In genomic region chr12:111434164-111434744, GRCm38 (mm10) we compare ENCODE assay signal across 9 mouse cellular contexts. TPM values are rescaled to one million over a fixed set of nuclear protein-coding genes. Genes with fewer than 3 reads are reported as not detected.
DNase-seq lines count a peak whose midpoint lies in the region; ATAC-seq and TF ChIP-seq lines count a peak whose summit lies in the region.
"Had no signal": no experiment of that assay in that cellular context is flagged by ENCODE, and none has a peak within 500 bp of the region (broad histone marks: within the 10 kb centered on the region; RNA-seq: fewer than 3 reads in every experiment).

No protein-coding gene starts in this region.

- DNase-seq in lung, postnatal 4 days: no peak
- peak; percentile 81 for DNase-seq in hindbrain, postnatal 0 days (ENCODE audit: low spot score)
- DNase-seq in midbrain, postnatal 0 days (ENCODE audit: low spot score): peak; percentile 87
- DNase-seq in left cerebral cortex, adult 8-10 months (ENCODE audit: low spot score in 2 of 2): no peak
- no peak for DNase-seq in gastrocnemius, postnatal 36 days

- WGBS in lung, embryonic 15.5 days: 35% methylated on average over 6 of the region's 7 CpGs
- 21% methylated on average over 6 of the region's 7 CpGs for WGBS in hindbrain, postnatal 0 days
- WGBS in midbrain, postnatal 0 days: 18% methylated on average over 6 of the region's 7 CpGs

- H3K36me3 ChIP-seq in lung, embryonic 15.5 days: no peaks in the 10 kb centered on the region
- H3K36me3 ChIP-seq in hindbrain, postnatal 0 days (ENCODE audit: insufficient read depth, low read length): no peaks in the 10 kb centered on the region
- H3K36me3 ChIP-seq in midbrain, postnatal 0 days (ENCODE audit: insufficient read depth, low read length): no peaks in the 10 kb centered on the region

- no peaks in the 10 kb centered on the region for H3K9me3 ChIP-seq in lung, embryonic 15.5 days
- no peaks in the 10 kb centered on the region for H3K9me3 ChIP-seq in hindbrain, postnatal 0 days (ENCODE audit: low read length)
- no peaks in the 10 kb centered on the region for H3K9me3 ChIP-seq in midbrain, postnatal 0 days (ENCODE audit: low read length)

- no peak for TF ChIP-seq CTCF in embryonic fibroblast, embryonic 13.5 days (IDR thresholded peaks at IDR 0.05; ENCODE audit: borderline replicate concordance, insufficient read depth, low read length)
- no peak for TF ChIP-seq CTCF in hindbrain, postnatal 0 days (IDR thresholded peaks at IDR 0.05; ENCODE audit: low read depth)
- no peak for TF ChIP-seq CTCF in midbrain, postnatal 0 days (IDR thresholded peaks at IDR 0.05)

- H3K27me3 ChIP-seq in lung, embryonic 15.5 days: peaks cover 28% of the 10 kb centered on the region
- peaks cover 15% of the 10 kb centered on the region for H3K27me3 ChIP-seq in hindbrain, postnatal 0 days (ENCODE audit: insufficient read depth, low read length)
- peaks cover 11% of the 10 kb centered on the region for H3K27me3 ChIP-seq in midbrain, postnatal 0 days (ENCODE audit: insufficient read depth, low read length)

- peak overlapping the region; percentile 26 for H3K4me2 ChIP-seq in lung, embryonic 15.5 days
- no peak overlapping the region for H3K4me2 ChIP-seq in hindbrain, postnatal 0 days (ENCODE audit: low read depth, low read length)
- H3K4me2 ChIP-seq in midbrain, postnatal 0 days (ENCODE audit: low read depth, low read length, poor library complexity, severe bottlenecking): peak overlapping the region; percentile 29; the same call in 1 of the 2 replicates

- intact Hi-C loops in gastrocnemius, postnatal 36 days (cut with DNase I): no loop called here

- H3K9ac ChIP-seq in lung, embryonic 15.5 days: no peak overlapping the region
- no peak overlapping the region for H3K9ac ChIP-seq in hindbrain, postnatal 0 days (replicated peaks; ENCODE audit: low read length)
- no peak overlapping the region; the same call in 1 of the 2 replicates for H3K9ac ChIP-seq in midbrain, postnatal 0 days (replicated peaks; ENCODE audit: low read length, poor library complexity, severe bottlenecking)

- peaks cover 41% of the 10 kb centered on the region for H3K4me1 ChIP-seq in lung, embryonic 15.5 days
- peaks cover 13% of the 10 kb centered on the region for H3K4me1 ChIP-seq in embryonic fibroblast, embryonic 13.5 days (ENCODE audit: control insufficient read depth, insufficient read depth, low read length)
- peaks cover 14% of the 10 kb centered on the region for H3K4me1 ChIP-seq in hindbrain, postnatal 0 days (ENCODE audit: insufficient read depth, low read length)
- peaks cover 10% of the 10 kb centered on the region for H3K4me1 ChIP-seq in midbrain, postnatal 0 days (ENCODE audit: insufficient read depth, low read length)

- H3K4me3 ChIP-seq in lung, embryonic 15.5 days: no peak overlapping the region
- H3K4me3 ChIP-seq in embryonic fibroblast, embryonic 13.5 days (ENCODE audit: insufficient read depth, low read length): no peak overlapping the region
- no peak overlapping the region for H3K4me3 ChIP-seq in hindbrain, postnatal 0 days (ENCODE audit: low read length)
- no peak overlapping the region for H3K4me3 ChIP-seq in midbrain, postnatal 0 days (ENCODE audit: low read depth, low read length)

- no peak for ATAC-seq in lung, embryonic 15.5 days (ENCODE audit: borderline replicate concordance, extremely low read depth, low FRiP score, low TSS enrichment)
- peak; percentile 84 for ATAC-seq in hindbrain, postnatal 0 days
- peak; percentile 90 for ATAC-seq in midbrain, postnatal 0 days (ENCODE audit: low FRiP score)
- ATAC-seq: activated CD4-positive, CD25-positive, alpha-beta regulatory T cell, adult 4 months had no signal

- no peak for TF ChIP-seq POLR2A in embryonic fibroblast, embryonic 13.5 days (IDR thresholded peaks at IDR 0.05; ENCODE audit: low read depth, low read length)

- H3K27ac ChIP-seq in lung, embryonic 15.5 days: peak overlapping the region; percentile 72
- H3K27ac ChIP-seq in embryonic fibroblast, embryonic 13.5 days (ENCODE audit: insufficient read depth, low read length): 0 out of 2 replicates have a peak overlapping the region, but pooled peaks have one; percentile 0
- no peak overlapping the region; the same call in 1 of the 2 replicates for H3K27ac ChIP-seq in hindbrain, postnatal 0 days
- H3K27ac ChIP-seq in midbrain, postnatal 0 days (ENCODE audit: low read depth, low read length): peak overlapping the region; percentile 84

RNA-seq across cellular contexts. Expression of gene Tnfaip2, which starts 8.0 kb away (rescaled TPM):
- 4.3 and 4.5 TPM in 2 replicates for polyA plus RNA-seq in lung, embryonic 15.5 days (2015; fragmentation: Nextera tagmentation; extraction: Ambion mirVana)
- polyA plus RNA-seq in embryonic fibroblast, embryonic 13.5 days (2011; ENCODE audit: insufficient read length, low read depth, missing spikeins): 46.5 and 58.6 TPM in 2 replicates
- total RNA-seq in hindbrain, postnatal 0 days (2014; rRNA removed): 0.14 and 1.4 TPM in 2 replicates
- 0.99 and 1.7 TPM in 2 replicates for polyA plus RNA-seq in hindbrain, postnatal 0 days (2015; fragmentation: Nextera tagmentation; extraction: Ambion mirVana)
- total RNA-seq in midbrain, postnatal 0 days (2014; rRNA removed): 1.5 and 3.8 TPM in 2 replicates
- polyA plus RNA-seq in midbrain, postnatal 0 days (2015; fragmentation: Nextera tagmentation; extraction: Ambion mirVana): 0.38 and 0.49 TPM in 2 replicates
- 1 to 10 TPM in 1 of 4 experiments, under 1 TPM in 3; 0.44 to 1.3 (median 0.68) TPM for total RNA-seq in left cerebral cortex, adult 8-10 months (2022)
- total RNA-seq in gastrocnemius, postnatal 36 days (2021): 10 to 100 TPM; 22.0 to 22.6 TPM
- polyA plus RNA-seq: activated CD4-positive, CD25-positive, alpha-beta regulatory T cell, adult 4 months had no signal

RNA-seq across cellular contexts. Expression of gene Exoc3l4, which starts 17.4 kb away (rescaled TPM):
- 11.7 and 13.5 TPM in 2 replicates for polyA plus RNA-seq in lung, embryonic 15.5 days (2015; fragmentation: Nextera tagmentation; extraction: Ambion mirVana)
- 6.2 and 6.4 TPM in 2 replicates for polyA plus RNA-seq in embryonic fibroblast, embryonic 13.5 days (2011; ENCODE audit: insufficient read length, low read depth, missing spikeins)
- 0.99 and 2.9 TPM in 2 replicates for total RNA-seq in hindbrain, postnatal 0 days (2014; rRNA removed)
- polyA plus RNA-seq in hindbrain, postnatal 0 days (2015; fragmentation: Nextera tagmentation; extraction: Ambion mirVana): 1.7 and 2.3 TPM in 2 replicates
- 2.4 and 3.3 TPM in 2 replicates for total RNA-seq in midbrain, postnatal 0 days (2014; rRNA removed)
- 1.7 and 2.8 TPM in 2 replicates for polyA plus RNA-seq in midbrain, postnatal 0 days (2015; fragmentation: Nextera tagmentation; extraction: Ambion mirVana)
- 1 to 10 TPM; 1.7 to 2.5 (median 2.0) TPM for total RNA-seq in left cerebral cortex, adult 8-10 months (2022)
- total RNA-seq in gastrocnemius, postnatal 36 days (2021): 1 to 10 TPM; 1.8 to 4.6 TPM
- polyA plus RNA-seq: activated CD4-positive, CD25-positive, alpha-beta regulatory T cell, adult 4 months had no signal

RNA-seq across cellular contexts. Expression of gene Lbhd2, which starts 27.6 kb away (rescaled TPM):
- polyA plus RNA-seq in lung, embryonic 15.5 days (2015; fragmentation: Nextera tagmentation; extraction: Ambion mirVana): 0.50 and 0.93 TPM in 2 replicates
- not detected in 2 replicates for polyA plus RNA-seq in embryonic fibroblast, embryonic 13.5 days (2011; ENCODE audit: insufficient read length, low read depth, missing spikeins)
- 4.3 and 11.8 TPM in 2 replicates for total RNA-seq in hindbrain, postnatal 0 days (2014; rRNA removed)
- 6.0 and 7.8 TPM in 2 replicates for polyA plus RNA-seq in hindbrain, postnatal 0 days (2015; fragmentation: Nextera tagmentation; extraction: Ambion mirVana)
- 4.4 and 6.4 TPM in 2 replicates for total RNA-seq in midbrain, postnatal 0 days (2014; rRNA removed)
- 18.2 and 19.9 TPM in 2 replicates for polyA plus RNA-seq in midbrain, postnatal 0 days (2015; fragmentation: Nextera tagmentation; extraction: Ambion mirVana)
- total RNA-seq in left cerebral cortex, adult 8-10 months (2022): 1 to 10 TPM; 2.4 to 4.8 (median 3.5) TPM
- total RNA-seq in gastrocnemius, postnatal 36 days (2021): not detected
- polyA plus RNA-seq: activated CD4-positive, CD25-positive, alpha-beta regulatory T cell, adult 4 months; macrophage had no signal

RNA-seq across cellular contexts. Expression of gene Gm266, which starts 51.4 kb away (rescaled TPM):
- 7.0 and 7.1 TPM in 2 replicates for polyA plus RNA-seq in lung, embryonic 15.5 days (2015; fragmentation: Nextera tagmentation; extraction: Ambion mirVana)
- polyA plus RNA-seq in embryonic fibroblast, embryonic 13.5 days (2011; ENCODE audit: insufficient read length, low read depth, missing spikeins): 0.72 TPM in 1 of 2 replicates, not detected in the other
- 11.5 and 22.1 TPM in 2 replicates for total RNA-seq in hindbrain, postnatal 0 days (2014; rRNA removed)
- polyA plus RNA-seq in hindbrain, postnatal 0 days (2015; fragmentation: Nextera tagmentation; extraction: Ambion mirVana): 11.8 TPM in 2 replicates
- total RNA-seq in midbrain, postnatal 0 days (2014; rRNA removed): 9.6 and 12.6 TPM in 2 replicates
- 8.4 and 9.7 TPM in 2 replicates for polyA plus RNA-seq in midbrain, postnatal 0 days (2015; fragmentation: Nextera tagmentation; extraction: Ambion mirVana)
- 1 to 10 TPM; 3.0 to 5.1 (median 3.8) TPM for total RNA-seq in left cerebral cortex, adult 8-10 months (2022)
- under 1 TPM; 0.69 to 0.84 TPM for total RNA-seq in gastrocnemius, postnatal 36 days (2021)
- polyA plus RNA-seq: activated CD4-positive, CD25-positive, alpha-beta regulatory T cell, adult 4 months; macrophage had no signal

RNA-seq across cellular contexts. Expression of gene Cdc42bpb, which starts 56.7 kb away (rescaled TPM):
- 31.8 and 32.2 TPM in 2 replicates for polyA plus RNA-seq in lung, embryonic 15.5 days (2015; fragmentation: Nextera tagmentation; extraction: Ambion mirVana)
- 60.0 and 71.1 TPM in 2 replicates for polyA plus RNA-seq in embryonic fibroblast, embryonic 13.5 days (2011; ENCODE audit: insufficient read length, low read depth, missing spikeins)
- 229 and 236 TPM in 2 replicates for total RNA-seq in hindbrain, postnatal 0 days (2014; rRNA removed)
- polyA plus RNA-seq in hindbrain, postnatal 0 days (2015; fragmentation: Nextera tagmentation; extraction: Ambion mirVana): 28.4 and 30.4 TPM in 2 replicates
- 190 and 259 TPM in 2 replicates for total RNA-seq in midbrain, postnatal 0 days (2014; rRNA removed)
- polyA plus RNA-seq in midbrain, postnatal 0 days (2015; fragmentation: Nextera tagmentation; extraction: Ambion mirVana): 35.4 and 36.4 TPM in 2 replicates
- total RNA-seq in left cerebral cortex, adult 8-10 months (2022): 100 to 1,000 TPM; 123 to 157 (median 142) TPM
- 10 to 100 TPM; 18.6 to 18.7 TPM for total RNA-seq in gastrocnemius, postnatal 36 days (2021)

Comparison
In these comparisons a context has a peak if more than half of its experiments do, and no peak if none do; other contexts are left out.
1. DNase-seq: peak in hindbrain, postnatal 0 days (single experiment) and midbrain, postnatal 0 days (single experiment); none in lung, postnatal 4 days (0 of 2), left cerebral cortex, adult 8-10 months (0 of 2) and gastrocnemius, postnatal 36 days (0 of 2).